Mouse (Mus musculus) stomach, embryonic 16.5 days (tissue): ENCODE measurements around the gene Ccdc8. TPM values are rescaled to one million over a fixed set of nuclear protein-coding genes. Genes with fewer than 3 reads are reported as not detected.

ENCODE experiments used
- ATAC-seq: fragments of 200-750 bp; cut with Nextera tagmentation; 2 replicates; pipeline ENCODE4 v1.8.0; 2017; ENCODE audit warnings: moderate number of reproducible peaks, moderate TSS enrichment; ENCODE audit not compliant: insufficient read depth, low FRiP score
- H3K27ac ChIP-seq: fragments of 300-500 bp; sonication (generic); 2 replicates; pipeline ENCODE4 v1.5.1; 2014; ENCODE audit warnings: low read length
- H3K27me3 ChIP-seq: fragments of 300-500 bp; sonication (generic); 2 replicates; pipeline ENCODE4 v1.6.1; 2014; ENCODE audit warnings: low read length, control low read depth, mixed read lengths; ENCODE audit not compliant: control insufficient read depth, insufficient read depth
- H3K36me3 ChIP-seq: fragments of 300-500 bp; sonication (generic); 2 replicates; pipeline ENCODE4 v1.6.1; 2014; ENCODE audit warnings: low read length; ENCODE audit not compliant: control insufficient read depth, insufficient read depth
- H3K4me1 ChIP-seq: fragments of 300-500 bp; sonication (generic); 2 replicates; pipeline ENCODE4 v1.6.1; 2014; ENCODE audit warnings: low read length, control low read depth, mixed read lengths; ENCODE audit not compliant: control insufficient read depth, insufficient read depth
- H3K4me2 ChIP-seq: fragments of 300-500 bp; sonication (generic); 2 replicates; pipeline ENCODE4 v1.6.1; 2014; ENCODE audit warnings: low read depth, low read length, mixed read lengths
- H3K4me3 ChIP-seq: fragments of 300-500 bp; sonication (generic); replicated peaks from 2 replicates; pipeline ENCODE4 v1.5.1; 2014; ENCODE audit warnings: mild to moderate bottlenecking, low read length
- H3K9ac ChIP-seq: fragments of 300-500 bp; sonication (generic); 2 replicates; pipeline ENCODE4 v1.6.1; 2014; ENCODE audit warnings: low read length
- H3K9me3 ChIP-seq: fragments of 300-500 bp; sonication (generic); replicated peaks from 2 replicates; pipeline ENCODE4 v1.6.1; 2016; ENCODE audit warnings: low read length, control low read depth; ENCODE audit not compliant: control insufficient read depth
- WGBS: fragments of 180-500 bp; shearing (Covaris S2); extraction: QIAGEN DNeasy Blood & Tissue Kit; methylation state at CpG from one replicate; pipeline ENCODE4 v1.1.7; 2014; 5-methylcytosine and 5-hydroxymethylcytosine counted together
- polyA plus RNA-seq: library from polyadenylated mRNA; unstranded; fragments of >200 nt; fragmentation: Nextera tagmentation; extraction: Ambion mirVana; gene quantifications from 2 replicates; pipeline ENCODE4 v1.2.1, GENCODE M21; 2015

Ccdc8 gene
- polyA plus RNA-seq, 1 experiment from 2014 or later, result 45.1 TPM

DNA sequence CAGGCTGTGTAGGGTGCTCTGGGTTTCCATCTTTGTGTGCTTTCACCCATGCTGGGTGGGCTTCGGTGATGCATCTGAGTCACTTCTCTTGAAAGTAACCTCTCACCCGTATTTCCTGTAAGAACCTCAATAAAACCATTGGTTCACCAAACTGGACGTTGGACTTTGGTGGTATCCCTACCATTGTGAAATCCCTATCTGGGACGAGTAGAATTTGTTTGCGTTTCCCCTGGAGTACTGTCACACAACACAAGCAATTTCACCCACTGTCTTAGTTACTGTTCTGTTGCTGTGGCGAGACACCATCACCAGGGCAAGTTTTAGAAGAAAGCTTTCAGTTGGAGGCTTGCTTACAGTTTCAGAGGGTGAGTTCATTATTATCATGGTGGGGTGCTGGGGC is 24.1 kb upstream of the Ccdc8 start:
- Histone ChIP-seq H3K4me1 (no peaks in the 10 kb centered on the region), H3K4me3 (no peak overlapping the region), H3K9ac (no peak overlapping the region), H3K36me3 (no peaks in the 10 kb centered on the region), H3K27me3 (no peaks in the 10 kb centered on the region), H3K4me2 (no peak overlapping the region), H3K27ac (no peak overlapping the region), H3K9me3 (0 out of 2 replicates have a peak, but pooled peaks cover 4% of the 10 kb centered on the region)
- WGBS, result 78% methylated on average over 6 of the region's 6 CpGs
- no peak for ATAC-seq

DNA sequence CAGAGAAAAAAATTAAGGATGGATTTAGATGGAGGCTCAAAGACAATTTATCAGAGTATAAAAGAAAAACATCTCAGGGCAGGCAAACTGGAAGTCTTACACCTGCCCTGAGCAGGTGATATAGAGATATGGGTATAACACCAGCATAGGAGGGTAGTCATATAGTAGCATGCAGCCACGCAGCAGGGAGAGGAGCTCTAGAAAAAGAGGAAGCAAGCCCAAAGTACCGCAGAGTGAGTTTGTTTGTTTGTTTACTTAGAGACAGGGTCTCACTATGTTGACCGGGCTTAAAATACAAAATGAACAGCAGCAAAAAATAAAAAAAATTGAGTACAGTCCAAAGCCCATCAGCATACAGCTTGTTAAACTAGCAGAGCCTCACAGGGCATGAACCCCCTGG is 21.3 kb upstream of the Ccdc8 start:
- Histone ChIP-seq H3K4me2 (no peak overlapping the region), H3K4me3 (no peak overlapping the region), H3K27ac (no peak overlapping the region), H3K9me3 (0 out of 2 replicates have a peak, but pooled peaks cover 4% of the 10 kb centered on the region), H3K4me1 (no peaks in the 10 kb centered on the region), H3K27me3 (no peaks in the 10 kb centered on the region), H3K36me3 (no peaks in the 10 kb centered on the region), H3K9ac (no peak overlapping the region)
- WGBS, result 63% methylated on average over 3 of the region's 3 CpGs
- ATAC-seq, result no peak

DNA sequence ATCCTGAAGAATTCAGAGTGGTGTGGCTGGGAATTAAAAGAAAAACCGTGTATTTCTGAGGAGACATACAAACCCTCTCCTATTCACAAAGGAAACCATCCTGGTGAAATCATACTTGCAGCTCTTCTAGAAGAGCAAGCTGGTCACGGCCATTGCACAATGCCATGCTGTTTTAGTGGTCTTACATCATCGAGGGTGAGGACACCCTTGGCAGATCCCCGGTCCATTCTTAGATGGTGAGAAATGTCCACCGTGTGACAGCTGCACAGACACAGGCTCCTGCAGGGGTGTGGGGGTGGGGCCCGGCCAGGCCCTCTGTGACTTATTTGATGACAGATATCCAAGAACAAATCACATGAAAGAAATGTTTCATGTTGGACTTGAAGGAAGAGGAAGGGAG is 18.5 kb upstream of the Ccdc8 start:
- Histone ChIP-seq H3K9ac (no peak overlapping the region), H3K9me3 (no peaks in the 10 kb centered on the region), H3K4me2 (no peak overlapping the region), H3K27me3 (no peaks in the 10 kb centered on the region), H3K4me1 (no peaks in the 10 kb centered on the region), H3K27ac (no peak overlapping the region), H3K36me3 (no peaks in the 10 kb centered on the region), H3K4me3 (no peak overlapping the region)
- WGBS, result 57% methylated on average over 6 of the region's 6 CpGs
- ATAC-seq, result no peak

DNA sequence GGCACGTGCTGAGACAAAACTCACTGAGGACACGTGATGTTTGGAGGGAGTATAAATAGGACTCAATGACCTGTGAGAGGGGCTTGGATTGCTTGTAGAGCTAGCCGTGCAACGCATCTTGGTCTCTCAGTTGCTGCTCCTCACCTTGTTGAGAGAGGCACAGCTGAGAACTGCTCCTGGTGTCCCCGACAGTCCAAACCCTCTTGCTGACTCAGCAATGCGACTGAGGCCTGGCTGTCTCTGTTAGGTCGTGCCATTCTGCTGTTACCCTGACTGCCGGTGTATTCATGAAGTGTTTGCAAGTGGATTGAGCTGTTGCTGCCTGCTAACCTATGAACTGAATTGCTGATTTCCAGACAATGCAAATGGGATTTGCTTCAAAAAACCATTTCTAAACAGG is 16.2 kb upstream of the Ccdc8 start:
- H3K27ac ChIP-seq, result no peak overlapping the region
- ATAC-seq, result no peak
- no peaks in the 10 kb centered on the region for H3K9me3 ChIP-seq
- no peak overlapping the region for H3K4me2 ChIP-seq
- no peaks in the 10 kb centered on the region for H3K4me1 ChIP-seq
- no peaks in the 10 kb centered on the region for H3K36me3 ChIP-seq
- no peaks in the 10 kb centered on the region for H3K27me3 ChIP-seq
- WGBS, result 53% methylated on average over 8 of the region's 8 CpGs
- H3K9ac ChIP-seq, result no peak overlapping the region
- H3K4me3 ChIP-seq, result no peak overlapping the region

DNA sequence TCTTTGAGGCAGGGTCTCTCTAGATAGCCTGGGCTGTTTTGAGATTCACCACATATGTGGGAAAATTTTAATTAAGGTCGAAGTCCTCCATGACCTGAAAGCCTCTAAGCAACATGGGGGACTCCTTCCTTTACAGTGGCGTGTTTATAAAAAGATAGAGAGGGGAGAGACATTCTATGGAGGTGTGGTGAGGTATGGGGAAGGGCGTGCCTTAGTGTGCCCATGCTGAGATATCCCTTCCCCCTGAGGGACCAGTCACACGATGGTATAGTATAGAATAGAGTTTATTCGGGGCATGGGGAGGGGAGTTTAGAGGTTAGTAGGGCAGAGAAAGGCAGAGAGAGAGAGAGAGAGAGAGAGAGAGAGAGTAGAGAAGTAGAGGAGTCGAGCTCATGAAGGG is 14.3 kb upstream of the Ccdc8 start:
- H3K27ac ChIP-seq, result no peak overlapping the region
- no peaks in the 10 kb centered on the region for H3K9me3 ChIP-seq
- ATAC-seq, result no peak
- H3K36me3 ChIP-seq, result no peaks in the 10 kb centered on the region
- WGBS, result 62% methylated on average over 6 of the region's 6 CpGs
- H3K9ac ChIP-seq, result no peak overlapping the region
- H3K4me1 ChIP-seq, result no peaks in the 10 kb centered on the region
- H3K4me3 ChIP-seq, result no peak overlapping the region
- H3K27me3 ChIP-seq, result no peaks in the 10 kb centered on the region
- no peak overlapping the region for H3K4me2 ChIP-seq

DNA sequence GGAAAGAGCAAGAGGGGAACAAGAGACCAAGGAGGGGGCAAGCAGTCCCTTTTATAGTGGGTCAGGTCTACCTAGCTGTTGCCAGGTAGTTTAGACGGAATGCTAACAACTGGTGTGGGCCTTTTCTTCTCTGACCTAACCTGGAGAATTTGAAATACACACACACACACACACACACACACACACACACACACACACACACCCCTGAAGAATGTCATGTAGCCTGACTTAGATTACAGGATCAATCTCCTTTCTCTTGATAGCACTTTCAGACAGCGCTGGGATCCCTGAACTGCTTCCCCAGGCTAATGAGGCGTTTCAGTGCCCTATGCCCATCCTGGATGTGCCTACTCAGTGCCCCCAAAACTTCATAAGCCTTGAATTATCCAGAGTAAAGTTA is 13.9 kb upstream of the Ccdc8 start:
- no peaks in the 10 kb centered on the region for H3K36me3 ChIP-seq
- H3K4me3 ChIP-seq, result no peak overlapping the region
- H3K27ac ChIP-seq, result no peak overlapping the region
- ATAC-seq, result no peak
- no peaks in the 10 kb centered on the region for H3K27me3 ChIP-seq
- no peak overlapping the region for H3K4me2 ChIP-seq
- no peaks in the 10 kb centered on the region for H3K9me3 ChIP-seq
- 85% methylated on average over 3 of the region's 3 CpGs for WGBS
- H3K9ac ChIP-seq, result no peak overlapping the region
- no peaks in the 10 kb centered on the region for H3K4me1 ChIP-seq

DNA sequence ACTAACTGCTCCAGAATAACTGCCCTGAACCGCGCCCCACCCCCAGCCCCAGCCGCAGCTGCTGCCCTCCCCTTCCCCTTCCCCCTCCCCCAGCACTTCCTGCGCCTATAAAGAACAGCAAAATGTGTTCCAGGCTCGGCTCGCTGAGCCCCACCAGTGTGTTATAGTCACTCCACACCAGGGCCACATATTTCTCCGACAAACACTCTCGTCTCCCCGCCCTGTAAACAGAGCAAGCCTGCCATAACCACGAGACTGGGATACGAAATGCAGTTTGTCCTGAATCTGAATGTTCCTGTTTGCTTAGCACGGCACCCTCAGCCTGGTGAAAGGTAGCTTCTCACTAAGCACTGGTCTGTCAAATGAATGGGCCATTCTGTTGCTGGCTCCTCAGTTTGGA is 12.2 kb upstream of the Ccdc8 start:
- peak; percentile 77; the same call in 1 of the 2 replicates for ATAC-seq
- peak overlapping the region; percentile 19 for H3K4me3 ChIP-seq
- peak overlapping the region; percentile 82 for H3K27ac ChIP-seq
- H3K9me3 ChIP-seq, result no peaks in the 10 kb centered on the region
- no peaks in the 10 kb centered on the region for H3K36me3 ChIP-seq
- H3K9ac ChIP-seq, result peak overlapping the region; percentile 68
- H3K27me3 ChIP-seq, result no peaks in the 10 kb centered on the region
- peak overlapping the region; percentile 48 for H3K4me2 ChIP-seq
- under 1% methylated on average over 12 of the region's 12 CpGs for WGBS
- H3K4me1 ChIP-seq, result no peaks in the 10 kb centered on the region

DNA sequence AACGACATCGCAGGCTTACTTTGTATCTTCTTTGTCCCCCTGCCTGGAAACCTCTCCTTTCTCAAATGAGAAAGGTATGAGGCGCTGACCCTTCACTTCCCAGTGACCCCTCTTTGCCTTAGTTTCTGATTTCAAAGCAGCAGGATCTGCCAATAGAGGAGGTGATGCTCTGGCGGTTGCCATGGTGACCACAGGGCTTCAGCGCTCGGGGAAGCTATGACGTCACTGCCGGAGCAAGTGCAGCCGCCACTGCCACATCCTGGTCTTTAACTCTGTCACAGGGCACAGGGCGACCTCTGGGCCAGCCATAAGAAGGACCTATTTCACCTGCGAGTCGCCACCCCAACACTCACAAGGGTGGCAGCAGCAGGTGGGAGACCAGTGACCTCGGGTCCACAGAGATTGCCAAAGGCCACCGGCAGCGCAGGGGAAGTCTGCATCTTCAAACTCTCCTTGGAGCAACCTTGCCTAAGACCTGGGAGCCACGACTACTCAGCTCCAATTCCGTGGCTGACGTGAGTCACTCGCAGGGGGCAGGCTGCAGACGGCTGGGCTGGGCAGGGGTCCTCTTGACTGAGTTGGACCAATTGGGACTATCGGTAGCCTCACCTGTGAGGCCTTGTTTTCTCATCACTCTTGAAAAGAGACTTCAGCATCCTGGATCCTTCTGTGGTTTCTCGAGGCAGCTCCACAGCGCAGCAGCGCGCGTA is 9.5 kb upstream of the Ccdc8 start, which contains the start of gene Gm42372:
TSS of gene Gm42372 (plus strand) at position 228 of the 710 bp plus-strand sequence.
- Histone ChIP-seq H3K27me3 (no peaks in the 10 kb centered on the region), H3K4me3 (no peak within 1 kb of the TSS), H3K9me3 (no peaks in the 10 kb centered on the region), H3K27ac (no peak within 1 kb of the TSS), H3K9ac (no peak within 1 kb of the TSS), H3K4me2 (no peak within 1 kb of the TSS), H3K4me1 (peaks cover 9% of the 10 kb centered on the region; the same call in 1 of the 2 replicates), H3K36me3 (no peaks in the 10 kb centered on the region)
- no peak for ATAC-seq
- WGBS, result 31% methylated on average over 26 of the region's 26 CpGs

DNA sequence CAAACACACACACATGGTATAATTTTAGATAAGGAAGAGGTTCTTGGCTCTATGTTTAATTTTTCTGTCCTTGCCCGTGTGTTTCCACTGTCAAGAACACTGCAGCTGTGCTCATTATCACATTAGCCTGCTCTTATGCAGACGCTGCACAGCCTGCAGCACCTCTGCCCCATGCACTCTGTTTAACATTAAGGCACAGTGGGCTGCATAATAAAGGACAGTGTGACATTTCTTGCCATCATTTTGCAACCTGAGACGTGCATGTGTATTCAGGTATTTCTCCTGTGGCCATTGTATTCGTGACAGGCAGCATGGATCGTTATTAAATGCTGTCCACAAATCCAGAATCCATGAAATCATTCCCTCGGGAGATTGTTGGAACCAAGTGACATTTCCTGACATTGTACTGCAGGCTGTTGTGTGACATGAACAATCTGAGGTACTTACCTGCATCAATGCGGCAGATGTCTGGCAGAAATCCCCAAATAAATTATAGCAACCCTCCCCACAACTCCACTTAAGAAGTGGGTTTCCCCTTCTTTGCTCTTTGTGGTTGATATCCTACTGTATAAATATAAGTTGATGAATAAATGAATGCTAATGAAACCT is 4.9 kb upstream of the Ccdc8 start:
- H3K9me3 ChIP-seq, result no peaks in the 10 kb centered on the region
- 32% methylated on average over 7 of the region's 7 CpGs for WGBS
- peaks cover 39% of the 10 kb centered on the region for H3K4me1 ChIP-seq
- H3K27me3 ChIP-seq, result no peaks in the 10 kb centered on the region
- H3K27ac ChIP-seq, result peak overlapping the region; percentile 22; the same call in 1 of the 2 replicates
- H3K9ac ChIP-seq, result 0 out of 2 replicates have a peak overlapping the region, but pooled peaks have one; percentile 15
- no peak for ATAC-seq
- H3K4me2 ChIP-seq, result no peak overlapping the region
- no peaks in the 10 kb centered on the region for H3K36me3 ChIP-seq
- H3K4me3 ChIP-seq, result no peak overlapping the region
